Mouse (Mus musculus): Measurements from ENCODE around the gene Gm20671.

Gm20671 gene

DNA sequence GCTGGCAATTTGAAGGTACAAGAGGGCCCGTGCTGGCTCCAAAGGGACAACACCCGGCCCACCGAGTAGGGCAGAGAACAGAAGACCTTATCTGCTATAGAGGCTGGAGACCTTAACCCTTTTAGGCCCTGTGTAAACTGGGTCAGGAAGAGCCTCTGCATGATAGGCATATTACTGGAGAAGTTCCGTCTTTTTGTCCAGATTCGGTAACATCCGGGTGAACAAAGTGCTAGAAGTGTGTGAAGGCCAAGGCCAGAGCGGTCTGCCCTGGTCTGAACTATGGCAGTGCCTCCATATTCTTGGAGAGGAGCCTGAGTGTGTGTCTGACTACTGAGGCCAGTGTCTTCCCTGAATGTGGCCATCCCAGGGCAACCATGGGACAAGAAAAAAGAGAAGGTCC, at the start of gene Gm20671:
Gm20671 (minus strand) TSS at position 101 of the 400 bp plus-strand sequence.
- no peak for TF ChIP-seq GATA4 (IDR thresholded peaks at IDR 0.05; ENCODE audit: insufficient replicate concordance, low read length)

GRCm38 (mm10) chr5:32872346-32872745, 45.4 kb upstream of the Gm20671 start:
- TF ChIP-seq GATA4 (IDR thresholded peaks at IDR 0.05; ENCODE audit: insufficient replicate concordance, low read length) = no peak

GRCm38 (mm10) chr5:32869389-32870024, 42.6 kb upstream of the Gm20671 start:
- no peak for TF ChIP-seq GATA4 (IDR thresholded peaks at IDR 0.05; ENCODE audit: insufficient replicate concordance, low read length)

DNA sequence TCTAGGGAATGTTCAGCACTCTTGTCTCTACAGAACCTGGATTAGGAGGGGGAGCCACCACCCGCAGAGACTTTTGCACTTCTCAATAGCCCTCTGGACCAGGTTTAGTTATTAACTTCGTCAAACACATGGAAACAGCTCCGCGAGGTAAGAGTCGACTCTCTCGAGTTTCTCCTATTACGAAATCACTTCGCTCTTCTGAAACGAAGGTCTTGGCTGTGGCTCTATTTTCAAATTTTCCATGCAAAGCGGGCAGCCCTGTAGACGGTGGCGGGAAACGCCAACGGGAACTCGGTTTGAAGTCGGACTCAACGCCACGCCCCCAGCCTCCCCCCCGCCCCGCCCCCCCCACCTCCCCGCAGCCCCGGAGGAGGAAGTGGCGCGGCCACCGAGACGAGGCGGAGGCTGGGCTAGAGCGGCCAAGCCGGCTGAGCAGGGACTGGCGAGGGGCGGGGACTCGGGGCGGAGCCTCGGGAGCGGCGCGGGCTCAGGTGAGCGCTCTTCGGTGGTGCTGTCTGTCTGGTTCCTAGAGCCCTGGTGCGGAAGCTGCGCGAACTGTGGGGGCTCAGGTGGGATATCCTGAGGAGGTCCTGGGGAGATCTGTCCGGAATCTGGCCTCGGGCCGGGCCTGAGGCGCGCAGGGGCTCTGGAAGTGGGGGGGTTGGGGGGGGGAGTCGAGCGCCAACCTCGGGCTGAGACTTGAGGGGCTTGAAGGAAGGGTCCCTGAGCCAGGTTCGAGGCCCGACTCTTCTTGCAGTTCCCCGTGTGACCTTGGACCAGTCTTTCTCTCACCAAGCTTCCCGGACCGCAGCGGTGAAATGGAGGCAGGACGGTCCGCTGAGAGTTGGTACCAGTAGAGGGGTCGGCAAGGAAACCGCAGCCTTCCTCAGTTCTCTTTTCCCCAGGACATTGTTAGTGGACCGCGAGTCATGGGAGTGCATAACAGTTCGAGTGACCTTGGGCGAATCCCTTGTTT, 36.6 kb upstream of the Gm20671 start, which contains the start of gene Depdc5:
Depdc5 (plus strand) TSS at position 449 of the 976 bp plus-strand sequence.
- TF ChIP-seq GATA4 (IDR thresholded peaks at IDR 0.05; ENCODE audit: insufficient replicate concordance, low read length) = no peak

DNA sequence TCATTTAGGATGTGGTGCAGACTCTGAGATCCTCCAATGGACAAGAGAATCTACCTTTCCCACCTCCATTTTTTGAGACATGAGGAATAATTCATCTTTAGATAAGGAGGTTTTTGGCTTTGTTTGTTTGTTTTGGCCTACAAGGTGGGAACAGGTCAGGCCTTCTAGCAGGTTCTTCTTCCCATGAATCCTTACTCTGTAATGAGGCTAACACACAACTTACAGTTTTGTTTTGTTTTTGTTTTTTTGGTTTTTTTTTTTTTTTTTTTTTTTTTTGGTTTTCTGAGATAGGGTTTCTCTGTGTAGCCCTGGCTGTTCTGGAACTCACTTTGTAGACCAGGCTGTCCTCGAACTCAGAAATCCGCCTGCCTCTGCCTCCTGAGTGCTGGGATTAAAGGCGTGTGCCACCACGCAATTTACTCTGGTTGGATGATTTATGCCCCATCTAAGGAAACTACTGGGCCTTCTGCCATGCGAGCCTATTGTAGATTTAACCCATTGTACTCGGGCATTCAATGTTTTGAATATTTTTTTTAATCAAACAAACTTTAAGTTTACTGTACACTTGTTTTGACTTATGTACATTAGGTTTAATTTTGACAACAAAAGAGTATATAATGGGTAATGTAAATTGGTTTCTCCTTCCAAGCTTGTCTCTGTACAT, 35.7 kb upstream of the Gm20671 start:
- no peak for TF ChIP-seq GATA4 (IDR thresholded peaks at IDR 0.05; ENCODE audit: insufficient replicate concordance, low read length)

DNA sequence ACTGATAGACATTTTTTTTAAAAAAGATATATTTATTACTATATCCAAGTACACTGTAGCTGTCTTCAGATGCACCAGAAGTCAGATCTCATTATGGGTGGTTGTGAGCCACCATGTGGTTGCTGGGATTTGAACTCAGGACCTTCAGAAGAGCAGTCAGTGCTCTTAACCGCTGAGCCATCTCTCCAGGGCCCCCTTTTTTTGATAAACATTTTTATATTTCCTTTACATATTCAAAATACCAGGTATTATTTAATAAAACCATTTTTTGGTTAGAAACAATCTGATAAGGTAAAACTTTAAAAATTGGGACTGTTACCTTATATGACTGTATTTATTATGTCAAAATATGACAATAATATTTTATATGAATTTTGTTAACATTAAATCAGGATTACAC, 34.2 kb upstream of the Gm20671 start:
- no peak for TF ChIP-seq GATA4 (IDR thresholded peaks at IDR 0.05; ENCODE audit: insufficient replicate concordance, low read length)

- TF ChIP-seq GATA4 (IDR thresholded peaks at IDR 0.05; ENCODE audit: insufficient replicate concordance, low read length) = no peak
Observed at GRCm38 (mm10) chr5:32857781-32858220, 30.9 kb upstream of the Gm20671 start.

DNA sequence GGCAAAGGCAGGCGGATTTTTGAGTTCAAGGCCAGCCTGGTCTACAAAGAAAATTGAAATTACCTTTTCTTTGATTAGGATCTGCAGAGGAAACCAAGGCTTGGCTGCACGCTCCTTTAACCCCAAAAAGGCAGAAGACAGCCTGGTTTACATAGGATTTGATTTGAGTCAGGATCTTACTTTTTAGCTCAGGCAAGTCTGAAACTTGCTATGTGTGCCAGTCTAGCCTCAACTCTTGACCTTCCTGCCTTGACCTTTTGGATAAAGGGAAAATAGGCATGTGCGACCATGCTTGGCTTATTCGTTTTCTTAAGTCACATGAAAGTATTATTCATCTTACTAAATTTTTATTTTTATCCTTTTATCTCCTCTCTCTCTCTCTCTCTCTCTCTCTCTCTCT, 27.9 kb upstream of the Gm20671 start:
- TF ChIP-seq GATA4 (IDR thresholded peaks at IDR 0.05; ENCODE audit: insufficient replicate concordance, low read length) = no peak

DNA sequence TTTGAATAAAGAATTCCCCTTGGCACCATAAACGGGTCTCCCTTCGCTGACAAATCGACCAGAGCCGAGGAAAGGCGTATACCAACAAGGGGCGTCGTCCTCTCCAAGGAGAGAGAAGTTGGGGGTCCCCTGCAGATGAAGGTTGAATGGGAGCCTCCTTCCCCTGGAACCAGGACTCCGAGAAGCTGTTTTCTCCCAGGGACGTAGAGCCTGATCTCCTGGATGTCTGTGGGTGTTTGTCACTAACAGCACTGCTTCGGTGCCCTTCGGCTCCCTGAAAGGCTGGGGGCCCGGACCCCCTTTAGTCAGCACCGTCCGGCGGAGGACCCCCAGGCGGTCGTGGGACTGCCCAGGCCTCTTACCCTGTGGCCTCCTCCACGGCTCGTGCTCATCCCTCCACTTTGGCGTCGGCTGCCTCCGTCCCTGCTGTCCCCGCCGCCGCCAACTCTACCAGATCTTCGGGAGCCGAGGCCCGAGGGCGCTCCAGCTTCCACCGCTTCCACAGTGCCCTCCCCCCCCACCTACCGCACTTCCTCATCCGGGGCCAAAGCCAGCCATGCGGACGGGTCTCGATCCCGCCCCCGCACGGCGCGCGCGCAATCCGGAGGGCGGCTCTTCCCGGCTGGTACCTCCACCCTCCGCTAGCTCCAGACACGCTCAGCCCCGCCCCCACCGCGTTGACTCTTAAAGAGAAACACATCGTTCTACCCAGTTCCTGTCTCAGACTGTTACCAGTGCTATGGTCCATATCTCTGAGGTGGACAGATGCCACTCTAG, 27.0 kb upstream of the Gm20671 start, which contains the start of gene Prr14l:
Prr14l (minus strand) TSS at position 526 of the 777 bp plus-strand sequence.
- peak; percentile 43; the same call in 1 of the 2 replicates for TF ChIP-seq GATA4 (IDR thresholded peaks at IDR 0.05; ENCODE audit: insufficient replicate concordance, low read length)

GRCm38 (mm10) chr5:32852026-32852425, 25.1 kb upstream of the Gm20671 start:
- TF ChIP-seq GATA4 (IDR thresholded peaks at IDR 0.05; ENCODE audit: insufficient replicate concordance, low read length) = no peak

DNA sequence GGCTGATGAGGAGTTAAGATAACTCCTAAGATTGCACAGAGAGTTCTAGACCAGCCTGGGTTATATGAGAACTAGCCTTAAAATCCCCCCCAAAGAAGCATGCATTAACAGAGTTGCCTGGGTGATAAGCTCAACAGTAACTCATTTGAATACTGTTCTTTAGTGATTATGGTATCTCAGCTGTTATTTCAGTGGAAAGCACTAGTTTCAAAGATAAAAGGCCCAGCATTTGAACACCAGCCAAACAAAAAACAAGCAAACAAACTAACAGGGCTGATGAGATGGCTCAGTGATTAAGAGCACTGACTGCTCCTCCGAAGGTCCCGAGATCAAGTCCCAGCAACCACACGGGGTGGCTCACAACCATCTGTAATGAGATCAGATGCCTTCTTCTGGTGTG, 22.3 kb upstream of the Gm20671 start:
- TF ChIP-seq GATA4 (IDR thresholded peaks at IDR 0.05; ENCODE audit: insufficient replicate concordance, low read length) = no peak

DNA sequence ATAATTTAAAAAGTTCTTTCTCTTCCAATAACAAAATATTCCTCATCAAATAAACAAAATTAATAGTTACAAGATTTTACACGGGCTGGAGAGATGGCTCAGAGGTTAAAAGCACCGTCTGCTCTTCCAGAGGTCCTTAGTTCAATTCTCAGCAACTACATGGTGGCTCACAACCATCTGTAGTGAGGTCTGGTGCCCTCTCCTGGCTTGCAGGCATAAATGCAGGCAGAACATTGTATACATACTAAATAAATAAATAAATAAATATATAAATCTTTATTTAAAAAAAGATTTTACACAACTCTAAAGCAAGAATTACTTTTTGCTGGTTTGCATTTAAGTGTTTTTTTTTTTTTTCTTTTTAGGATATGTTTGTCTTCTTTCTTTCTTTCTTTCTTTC, 13.1 kb upstream of the Gm20671 start:
- TF ChIP-seq GATA4 (IDR thresholded peaks at IDR 0.05; ENCODE audit: insufficient replicate concordance, low read length) = no peak

GRCm38 (mm10) chr5:32836976-32837375, 10.1 kb upstream of the Gm20671 start:
- no peak for TF ChIP-seq GATA4 (IDR thresholded peaks at IDR 0.05; ENCODE audit: insufficient replicate concordance, low read length)

- TF ChIP-seq GATA4 (IDR thresholded peaks at IDR 0.05; ENCODE audit: insufficient replicate concordance, low read length) = no peak
Observed at GRCm38 (mm10) chr5:32834497-32834896, 7.6 kb upstream of the Gm20671 start.

- no peak for TF ChIP-seq GATA4 (IDR thresholded peaks at IDR 0.05; ENCODE audit: insufficient replicate concordance, low read length)
Observed at GRCm38 (mm10) chr5:32830054-32830453, 3.1 kb upstream of the Gm20671 start.
